Mouse (Mus musculus): ENCODE data around the gene Olfr307.

DNA sequence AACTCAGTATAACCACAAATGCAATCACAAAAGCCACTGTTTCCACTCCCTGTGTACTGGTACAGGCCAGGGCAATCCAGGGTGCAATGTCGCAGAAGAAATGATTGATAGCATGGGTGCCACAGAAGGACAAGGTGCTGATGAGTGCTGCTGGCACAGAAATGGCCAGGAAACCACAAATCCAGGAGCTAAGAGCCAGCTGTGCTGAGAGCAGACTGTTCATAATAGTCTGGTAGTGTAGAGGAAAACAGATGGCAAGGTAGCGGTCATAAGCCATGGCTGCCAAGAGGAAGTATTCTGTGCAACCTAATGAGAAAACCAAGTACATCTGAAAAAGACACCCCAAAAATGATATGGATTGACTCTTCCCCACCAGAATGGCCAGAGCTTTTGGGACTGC is 16.1 kb downstream of the Olfr307 start:
- TF ChIP-seq CTCF (IDR thresholded peaks at IDR 0.05; ENCODE audit: extremely low read depth, insufficient read depth, low read length), result no peak
- no peak for TF ChIP-seq POLR2A (IDR thresholded peaks at IDR 0.05; ENCODE audit: extremely low read depth, insufficient read depth, low read length)

Measured in cortical plate, adult 2 months (tissue).